Mouse (Mus musculus) gastrocnemius, adult 18-20 months (tissue): ENCODE results near the gene Syne3. TPM values are rescaled to one million over a fixed set of nuclear protein-coding genes. Genes with fewer than 3 reads are reported as not detected.

Experiments used
- DNase-seq: peaks from one replicate; pipeline ENCODE4 v3.0.0; 2021; ENCODE audit warnings: low spot score
- total RNA-seq, 2 experiments: library from RNA; stranded (reverse); gene quantifications; 2 replicates each; pipeline ENCODE4 v1.2.3; 2021

Gene Syne3
- total RNA-seq, 2 experiments from 2014 or later = 3.6 to 4.3 TPM

- DNase-seq = no peak
These were observed 40.0 kb downstream of the Syne3 start for GRCm38 (mm10) chr12:104969618-104970017.

- no peak for DNase-seq
These were observed 40.4 kb downstream of the Syne3 start for GRCm38 (mm10) chr12:104969177-104969576.

GRCm38 (mm10) chr12:104964953-104965911 lies 44.4 kb downstream of the Syne3 start:
- DNase-seq = no peak

- DNase-seq = no peak
These were observed 49.2 kb downstream of the Syne3 start for GRCm38 (mm10) chr12:104960421-104960820.

GRCm38 (mm10) chr12:104959966-104960365 lies 49.6 kb downstream of the Syne3 start:
- no peak for DNase-seq

GRCm38 (mm10) chr12:104958263-104958662 lies 51.3 kb downstream of the Syne3 start:
- DNase-seq = no peak

GRCm38 (mm10) chr12:104957165-104957564 lies 52.4 kb downstream of the Syne3 start:
- no peak for DNase-seq

- DNase-seq = no peak
These were observed 53.2 kb downstream of the Syne3 start for GRCm38 (mm10) chr12:104956406-104956805.

- DNase-seq = no peak
These were observed 54.4 kb downstream of the Syne3 start for GRCm38 (mm10) chr12:104955003-104955800.

- peak; percentile 50 for DNase-seq
These were observed 55.7 kb downstream of the Syne3 start for GRCm38 (mm10) chr12:104953941-104954340.

GRCm38 (mm10) chr12:104952458-104952857 lies 57.2 kb downstream of the Syne3 start:
- peak; percentile 78 for DNase-seq

- no peak for DNase-seq
These were observed 61.7 kb downstream of the Syne3 start for GRCm38 (mm10) chr12:104947911-104948310.

GRCm38 (mm10) chr12:104946231-104946630 lies 63.4 kb downstream of the Syne3 start:
- no peak for DNase-seq

GRCm38 (mm10) chr12:104940466-104940865 lies 69.1 kb downstream of the Syne3 start:
- DNase-seq = no peak

GRCm38 (mm10) chr12:104940027-104940386 lies 69.6 kb downstream of the Syne3 start:
- no peak for DNase-seq

- peak; percentile 63 for DNase-seq
These were observed 70.1 kb downstream of the Syne3 start for GRCm38 (mm10) chr12:104939372-104940026.

GRCm38 (mm10) chr12:104938935-104939334 lies 70.7 kb downstream of the Syne3 start:
- DNase-seq = no peak

GRCm38 (mm10) chr12:104936223-104936622 lies 73.4 kb downstream of the Syne3 start:
- no peak for DNase-seq

GRCm38 (mm10) chr12:104935144-104935543 lies 74.5 kb downstream of the Syne3 start:
- DNase-seq = no peak

GRCm38 (mm10) chr12:104933800-104934199 lies 75.8 kb downstream of the Syne3 start:
- DNase-seq = no peak

GRCm38 (mm10) chr12:104933217-104933616 lies 76.4 kb downstream of the Syne3 start:
- DNase-seq = no peak

- DNase-seq = no peak
These were observed 83.8 kb downstream of the Syne3 start for GRCm38 (mm10) chr12:104925765-104926164.
